Comparison of ENCODE assay signal across 1 mouse cellular context in the genomic region with DNA sequence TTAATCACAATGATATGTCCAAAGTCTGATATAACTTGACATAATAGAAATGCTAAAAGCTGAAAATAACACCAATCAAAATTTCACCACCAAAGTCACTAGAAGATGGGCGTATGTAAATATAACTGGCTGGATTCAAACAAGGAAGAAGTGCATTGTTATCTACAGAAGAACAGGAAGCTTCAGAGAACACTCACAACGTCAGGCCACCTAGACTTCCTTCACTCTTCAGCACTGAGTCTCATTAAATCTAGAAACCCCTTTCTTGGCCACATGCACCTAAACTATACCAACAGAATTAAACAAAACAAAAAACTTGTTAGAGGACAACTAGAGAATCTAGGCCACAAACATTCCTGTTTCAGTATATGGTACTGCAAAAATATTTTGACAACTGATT.
A peak's percentile ranks its signal among the peaks of the same experiment; 100 is the strongest.
TF ChIP-seq lines count a peak whose summit lies in the region.

No protein-coding gene starts in this region.

TF ChIP-seq in MEL, 35 proteins besides CTCF, POLR2A, EP300 and RAD21:
- TF ChIP-seq MXI1 (IDR thresholded peaks at IDR 0.05; ENCODE audit: low read depth, low read length), result peak; percentile 54; the same call in 1 of the 2 replicates
- TF ChIP-seq TAL1 (IDR thresholded peaks at IDR 0.05; ENCODE audit: low read length), result peak; percentile 48
- no peak for TF ChIP-seq TCF12 (IDR thresholded peaks at IDR 0.05; ENCODE audit: low read depth, low read length)
- TF ChIP-seq ETS1 (IDR thresholded peaks at IDR 0.05; ENCODE audit: low read depth, low read length), result peak; percentile 55; the same call in 1 of the 2 replicates
- no peak for TF ChIP-seq BHLHE40 (IDR thresholded peaks at IDR 0.05; ENCODE audit: borderline replicate concordance, low read depth, low read length)
- TF ChIP-seq MYC (IDR thresholded peaks at IDR 0.05; ENCODE audit: low read depth, low read length), result peak; percentile 71; the same call in 1 of the 2 replicates
- TF ChIP-seq ZC3H11A (IDR thresholded peaks at IDR 0.05; ENCODE audit: low read depth, low read length), result no peak
- TF ChIP-seq CHD2 (IDR thresholded peaks at IDR 0.05; ENCODE audit: low read length), result no peak
- no peak for TF ChIP-seq SMC3 (IDR thresholded peaks at IDR 0.05; ENCODE audit: low read depth, low read length)
- TF ChIP-seq ZNF384 (IDR thresholded peaks at IDR 0.05; ENCODE audit: low read depth, low read length), result no peak
- 0 out of 2 replicates have a peak, but pooled peaks have one; percentile 40 for TF ChIP-seq RCOR1 (IDR thresholded peaks at IDR 0.05; ENCODE audit: low read depth, low read length)
- 0 out of 2 replicates have a peak, but pooled peaks have one; percentile 37 for TF ChIP-seq TBP (IDR thresholded peaks at IDR 0.05; ENCODE audit: low read depth, low read length)
- TF ChIP-seq HCFC1 (IDR thresholded peaks at IDR 0.05; ENCODE audit: low read depth, low read length), result peak; percentile 55; the same call in 1 of the 2 replicates
- TF ChIP-seq MAFK (IDR thresholded peaks at IDR 0.05; ENCODE audit: borderline replicate concordance, low read depth, low read length), result no peak
- no peak for TF ChIP-seq UBTF (IDR thresholded peaks at IDR 0.05; ENCODE audit: borderline replicate concordance, insufficient read depth, low read depth, low read length)
- TF ChIP-seq SIN3A (IDR thresholded peaks at IDR 0.05; ENCODE audit: low read length), result peak; percentile 89
- TF ChIP-seq MEF2A (IDR thresholded peaks at IDR 0.05; ENCODE audit: extremely low read depth, insufficient replicate concordance, low read depth, low read length, poor library complexity, severe bottlenecking), result no peak
- TF ChIP-seq ELF1 (IDR thresholded peaks at IDR 0.05; ENCODE audit: low read depth, low read length), result peak; percentile 71
- no peak for TF ChIP-seq ZMIZ1 (IDR thresholded peaks at IDR 0.05; ENCODE audit: low read depth, low read length)
- no peak for TF ChIP-seq MYB (IDR thresholded peaks at IDR 0.05; ENCODE audit: low read depth, low read length)
- TF ChIP-seq POLR2AphosphoS2 (IDR thresholded peaks at IDR 0.05; ENCODE audit: low read length), result 0 out of 2 replicates have a peak, but pooled peaks have one; percentile 22
- peak; percentile 84 for TF ChIP-seq GATA1 (IDR thresholded peaks at IDR 0.05; ENCODE audit: low read depth, low read length)
- no peak for TF ChIP-seq POLR2AphosphoS5 (IDR thresholded peaks at IDR 0.05; ENCODE audit: borderline replicate concordance, low read depth, low read length)
- 0 out of 2 replicates have a peak, but pooled peaks have one; percentile 23 for TF ChIP-seq NELFE (IDR thresholded peaks at IDR 0.05; ENCODE audit: low read depth, low read length)
- no peak for TF ChIP-seq MAX (IDR thresholded peaks at IDR 0.05; ENCODE audit: low read length)
- TF ChIP-seq USF1 (IDR thresholded peaks at IDR 0.05; ENCODE audit: low read depth, low read length), result no peak
